Mouse (Mus musculus) heart, embryonic 12.5 days (tissue): ENCODE results near the gene Syne1. TPM values are rescaled to one million over a fixed set of nuclear protein-coding genes. Genes with fewer than 3 reads are reported as not detected.
A peak's percentile ranks its signal among the peaks of the same experiment; 100 is the strongest.

Source experiments
- ATAC-seq: fragments of 200-750 bp; cut with Nextera tagmentation; 2 replicates; pipeline ENCODE4 v1.8.0; 2017; ENCODE audit warnings: moderate TSS enrichment, moderate library complexity; ENCODE audit not compliant: insufficient number of reproducible peaks, low FRiP score
- H3K27ac ChIP-seq: fragments of 300-500 bp; sonication (generic); 2 replicates; pipeline ENCODE4 v1.5.1; 2016; ENCODE audit warnings: mild to moderate bottlenecking, moderate library complexity; ENCODE audit not compliant: poor library complexity, severe bottlenecking
- H3K27me3 ChIP-seq: fragments of 300-500 bp; sonication (generic); replicated peaks from 2 replicates; pipeline ENCODE4 v1.6.1; 2016; ENCODE audit warnings: mild to moderate bottlenecking, moderate library complexity
- H3K36me3 ChIP-seq: fragments of 300-500 bp; sonication (generic); 2 replicates; pipeline ENCODE4 v1.6.1; 2016; ENCODE audit warnings: mild to moderate bottlenecking, moderate library complexity
- H3K4me1 ChIP-seq: fragments of 300-500 bp; sonication (generic); replicated peaks from 2 replicates; pipeline ENCODE4 v1.6.1; 2016; ENCODE audit warnings: mild to moderate bottlenecking
- H3K4me2 ChIP-seq: fragments of 300-500 bp; sonication (generic); 2 replicates; pipeline ENCODE4 v1.6.1; 2016; ENCODE audit warnings: mild to moderate bottlenecking, moderate library complexity
- H3K4me3 ChIP-seq: fragments of 300-500 bp; sonication (generic); 2 replicates; pipeline ENCODE4 v1.5.1; 2016; ENCODE audit warnings: mild to moderate bottlenecking
- H3K9ac ChIP-seq: fragments of 300-500 bp; sonication (generic); 2 replicates; pipeline ENCODE4 v1.6.1; 2016; ENCODE audit warnings: mild to moderate bottlenecking, moderate library complexity
- H3K9me3 ChIP-seq: fragments of 300-500 bp; sonication (generic); replicated peaks from 2 replicates; pipeline ENCODE4 v1.6.1; 2016; ENCODE audit warnings: mild to moderate bottlenecking, moderate library complexity
- WGBS: fragments of 180-500 bp; shearing (Covaris S2); methylation state at CpG from one replicate; pipeline ENCODE4 v1.1.7; 2016; 5-methylcytosine and 5-hydroxymethylcytosine counted together
- polyA plus RNA-seq: library from polyadenylated mRNA; unstranded; fragments of >200 nt; fragmentation: Nextera tagmentation; extraction: Ambion mirVana; gene quantifications from 2 replicates; pipeline ENCODE4 v1.2.1, GENCODE M21; 2016

Gene Syne1
- polyA plus RNA-seq, 1 experiment from 2014 or later: 18.0 TPM

DNA sequence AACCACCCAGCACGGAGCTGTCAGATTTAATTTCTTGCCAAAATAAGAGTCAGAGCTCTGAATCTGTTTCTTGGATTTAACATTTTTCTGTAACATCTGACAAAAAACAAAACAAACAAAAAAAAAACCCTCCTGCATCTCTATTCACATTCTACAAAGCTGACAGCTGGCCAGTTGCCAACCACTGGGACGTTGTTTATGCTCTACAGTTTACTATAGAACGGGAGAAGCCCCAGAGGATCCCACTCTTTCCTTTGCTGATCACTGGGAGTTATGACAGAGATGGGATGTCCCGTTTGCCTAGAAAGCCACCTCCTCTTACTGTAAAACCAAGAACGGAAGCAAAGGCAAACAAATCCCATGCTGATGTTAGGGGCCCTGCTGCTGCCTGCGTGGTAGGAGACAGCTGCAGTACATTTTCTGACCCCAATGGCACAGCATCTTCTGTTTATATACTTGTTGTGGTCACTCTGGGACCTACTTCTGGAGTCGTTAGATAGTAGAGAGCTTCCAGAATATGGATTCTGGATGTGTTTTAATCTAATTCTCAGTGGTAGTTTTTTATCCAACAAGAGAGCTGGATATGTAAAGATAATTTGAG lies 255.9 kb downstream of the Syne1 start:
- no peak overlapping the region for H3K4me3 ChIP-seq
- ATAC-seq: no peak
- no peaks in the 10 kb centered on the region for H3K27me3 ChIP-seq
- H3K36me3 ChIP-seq: no peaks in the 10 kb centered on the region
- H3K4me1 ChIP-seq: peaks cover 28% of the 10 kb centered on the region
- H3K4me2 ChIP-seq: no peak overlapping the region
- H3K27ac ChIP-seq: no peak overlapping the region
- H3K9me3 ChIP-seq: no peaks in the 10 kb centered on the region
- no peak overlapping the region for H3K9ac ChIP-seq
- 43% methylated on average over 7 of the region's 7 CpGs for WGBS

DNA sequence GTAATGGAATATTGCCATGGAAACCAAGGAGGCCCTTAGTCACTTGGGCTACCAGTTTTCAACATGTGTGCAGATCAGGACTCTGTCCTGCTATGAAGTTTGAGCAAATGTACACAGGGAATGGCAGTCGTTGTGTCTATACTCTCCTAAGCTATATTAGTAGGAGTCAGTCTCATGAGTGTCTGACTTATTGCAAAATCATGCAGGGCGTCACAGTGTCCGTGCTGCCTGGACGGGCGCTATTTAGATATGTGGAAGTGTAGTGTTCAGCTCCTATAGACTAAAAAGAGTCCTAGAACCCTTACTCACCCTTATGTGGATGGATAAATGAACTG lies 261.7 kb downstream of the Syne1 start:
- peak; percentile 51 for ATAC-seq
- Histone ChIP-seq H3K4me2 (peak overlapping the region; percentile 69), H3K9ac (peak overlapping the region; percentile 64)

DNA sequence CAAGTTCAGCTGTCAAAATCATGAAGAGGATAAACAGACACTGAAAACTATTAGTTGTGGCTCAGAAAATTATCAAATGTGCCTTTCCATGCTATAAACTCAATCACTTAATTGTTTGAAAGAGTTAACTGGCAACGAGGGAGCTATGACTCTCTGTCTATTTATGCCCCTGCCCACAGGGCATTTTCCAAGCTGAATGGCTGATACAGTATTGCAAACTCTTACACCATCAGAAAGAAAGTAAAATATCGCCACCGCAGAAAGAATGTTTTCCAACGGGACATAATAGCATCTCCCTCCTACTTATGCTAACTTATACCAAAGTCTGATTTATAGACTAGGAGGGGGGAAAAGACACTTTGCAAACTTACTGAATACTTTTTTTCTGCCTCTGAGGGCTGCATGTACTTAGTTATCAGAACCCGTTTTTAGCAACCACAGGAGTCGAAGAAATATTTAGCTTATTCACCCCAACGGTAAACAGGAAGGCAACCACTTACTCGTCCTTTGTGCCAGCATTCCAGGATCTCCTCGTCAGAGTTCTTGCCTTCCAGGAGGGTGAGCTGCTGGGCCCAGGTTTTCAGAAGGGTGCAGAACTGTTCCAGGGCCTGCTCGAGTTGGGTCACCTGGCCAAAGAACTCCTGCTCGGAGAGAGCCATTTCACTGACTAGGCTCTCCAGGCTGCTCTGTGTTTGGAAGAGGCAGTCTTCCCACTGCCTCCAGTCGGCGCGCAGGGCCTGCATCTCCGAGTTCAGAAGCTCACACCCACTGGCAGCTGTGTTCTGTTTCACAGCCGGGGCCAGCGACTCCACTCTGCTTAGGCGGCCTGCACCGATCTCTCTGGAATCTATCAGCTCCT lies 262.3 kb downstream of the Syne1 start:
- WGBS: 18% methylated on average over 19 of the region's 19 CpGs
- peak overlapping the region; percentile 93 for H3K27ac ChIP-seq
- peaks cover 6% of the 10 kb centered on the region for H3K4me1 ChIP-seq
- H3K9ac ChIP-seq: peak overlapping the region; percentile 64
- no peaks in the 10 kb centered on the region for H3K36me3 ChIP-seq
- peak overlapping the region; percentile 48 for H3K4me3 ChIP-seq
- peak; percentile 84 for ATAC-seq
- H3K27me3 ChIP-seq: no peaks in the 10 kb centered on the region
- H3K9me3 ChIP-seq: no peaks in the 10 kb centered on the region
- peak overlapping the region; percentile 69 for H3K4me2 ChIP-seq

More for the DNA sequence above, 261.7 kb downstream of the Syne1 start:
- no peaks in the 10 kb centered on the region for H3K9me3 ChIP-seq
- WGBS: 49% methylated on average over 5 of the region's 5 CpGs
- no peaks in the 10 kb centered on the region for H3K36me3 ChIP-seq
- H3K27ac ChIP-seq: peak overlapping the region; percentile 93
- peaks cover 6% of the 10 kb centered on the region for H3K4me1 ChIP-seq
- no peaks in the 10 kb centered on the region for H3K27me3 ChIP-seq
- H3K4me3 ChIP-seq: peak overlapping the region; percentile 48

DNA sequence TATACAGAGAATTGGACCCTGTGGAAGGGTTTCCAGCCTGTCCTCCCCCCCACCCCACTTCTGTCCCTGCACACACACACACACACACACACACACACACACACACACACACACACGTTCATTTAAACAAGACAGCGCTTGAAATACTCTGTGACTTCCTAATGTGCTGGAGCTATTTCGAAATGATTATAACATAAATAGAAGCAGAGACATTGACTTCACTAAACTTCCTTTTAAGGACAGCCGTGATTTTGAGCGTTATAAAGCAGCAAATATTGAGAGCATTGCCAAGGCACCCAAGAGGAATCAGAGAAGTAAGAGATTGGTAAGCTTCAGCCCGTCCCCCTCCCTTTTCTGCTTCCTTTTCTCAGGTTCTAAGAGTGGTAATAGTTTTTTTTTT lies 263.0 kb downstream of the Syne1 start:
- Histone ChIP-seq H3K4me3 (peak overlapping the region; percentile 48), H3K27me3 (no peaks in the 10 kb centered on the region), H3K9ac (peak overlapping the region; percentile 48; the same call in 1 of the 2 replicates), H3K9me3 (no peaks in the 10 kb centered on the region), H3K36me3 (no peaks in the 10 kb centered on the region), H3K27ac (peak overlapping the region; percentile 64; the same call in 1 of the 2 replicates), H3K4me2 (peak overlapping the region; percentile 69), H3K4me1 (peaks cover 6% of the 10 kb centered on the region)
- no peak for ATAC-seq
- WGBS: 37% methylated on average over 6 of the region's 6 CpGs

DNA sequence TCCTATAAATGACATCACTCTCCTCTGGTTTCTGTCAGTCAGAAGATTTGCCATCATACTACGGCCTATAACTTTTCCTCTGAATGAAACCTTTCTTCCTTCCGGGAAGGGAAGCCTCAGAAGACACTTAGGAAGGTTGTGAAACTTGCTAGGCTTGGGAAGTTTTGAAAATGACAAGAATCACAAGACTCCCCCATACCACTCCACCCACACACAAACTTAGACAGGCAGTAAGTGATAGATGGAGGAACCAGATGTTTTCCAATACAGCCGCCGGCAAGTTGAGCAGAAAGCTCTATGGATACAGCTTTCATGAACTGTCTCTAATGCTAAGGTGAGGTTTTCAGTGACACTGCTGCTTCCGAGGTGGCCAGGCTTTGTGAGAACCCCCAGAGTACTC lies 275.5 kb downstream of the Syne1 start:
- no peak for ATAC-seq
- 76% methylated on average over 5 of the region's 5 CpGs for WGBS
- Histone ChIP-seq H3K9me3 (no peaks in the 10 kb centered on the region), H3K9ac (no peak overlapping the region), H3K27ac (no peak overlapping the region), H3K4me2 (no peak overlapping the region), H3K4me1 (no peaks in the 10 kb centered on the region), H3K36me3 (peaks cover 11% of the 10 kb centered on the region), H3K27me3 (no peaks in the 10 kb centered on the region), H3K4me3 (no peak overlapping the region)

DNA sequence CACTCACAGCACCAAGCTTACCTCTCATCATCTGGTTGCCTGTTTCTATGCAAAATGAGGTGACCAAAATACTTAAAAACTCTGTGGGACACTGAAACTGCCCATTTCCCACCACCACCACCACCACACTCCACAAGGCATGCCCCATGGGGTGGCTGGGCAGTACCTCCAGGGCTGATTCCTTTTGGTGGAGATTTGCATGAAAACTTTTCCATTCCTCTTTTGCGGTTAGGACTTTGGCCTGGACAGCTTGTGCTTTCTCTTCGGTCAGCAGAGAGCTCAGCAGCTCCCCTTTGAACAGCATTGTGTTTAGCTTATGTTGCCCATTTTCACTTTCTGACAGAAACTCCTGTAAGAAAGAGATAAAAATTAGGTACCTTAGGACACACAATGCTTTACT lies 280.6 kb downstream of the Syne1 start:
- no peak for ATAC-seq
- no peaks in the 10 kb centered on the region for H3K4me1 ChIP-seq
- H3K27ac ChIP-seq: no peak overlapping the region
- WGBS: 73% methylated on average over 2 of the region's 2 CpGs
- no peaks in the 10 kb centered on the region for H3K27me3 ChIP-seq
- H3K36me3 ChIP-seq: peaks cover 26% of the 10 kb centered on the region
- no peaks in the 10 kb centered on the region for H3K9me3 ChIP-seq
- no peak overlapping the region for H3K4me2 ChIP-seq
- no peak overlapping the region for H3K9ac ChIP-seq
- no peak overlapping the region for H3K4me3 ChIP-seq

DNA sequence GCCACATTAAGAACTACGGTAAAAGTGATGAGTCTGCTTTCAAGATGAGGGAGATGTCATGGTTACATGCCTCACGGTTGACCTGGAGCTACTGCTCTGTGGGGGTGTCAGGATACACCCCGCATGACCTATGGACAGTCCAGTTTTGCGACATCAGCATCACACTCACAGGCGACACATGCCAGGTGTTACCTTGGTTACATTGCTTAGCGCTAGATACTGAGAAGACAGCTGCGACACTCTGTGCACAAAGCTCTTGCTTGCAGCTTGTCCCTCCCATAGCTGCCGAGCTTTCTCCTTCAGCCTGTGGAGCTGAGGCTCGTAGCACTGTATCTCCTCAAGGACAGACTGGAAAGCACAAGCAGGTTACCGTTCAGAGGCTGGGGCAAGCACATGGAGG lies 286.9 kb downstream of the Syne1 start:
- Histone ChIP-seq H3K9me3 (no peaks in the 10 kb centered on the region), H3K9ac (no peak overlapping the region), H3K4me3 (no peak overlapping the region), H3K36me3 (peaks cover 37% of the 10 kb centered on the region), H3K4me1 (no peaks in the 10 kb centered on the region), H3K27ac (no peak overlapping the region), H3K4me2 (no peak overlapping the region), H3K27me3 (no peaks in the 10 kb centered on the region)
- 64% methylated on average over 10 of the region's 10 CpGs for WGBS
- ATAC-seq: no peak

DNA sequence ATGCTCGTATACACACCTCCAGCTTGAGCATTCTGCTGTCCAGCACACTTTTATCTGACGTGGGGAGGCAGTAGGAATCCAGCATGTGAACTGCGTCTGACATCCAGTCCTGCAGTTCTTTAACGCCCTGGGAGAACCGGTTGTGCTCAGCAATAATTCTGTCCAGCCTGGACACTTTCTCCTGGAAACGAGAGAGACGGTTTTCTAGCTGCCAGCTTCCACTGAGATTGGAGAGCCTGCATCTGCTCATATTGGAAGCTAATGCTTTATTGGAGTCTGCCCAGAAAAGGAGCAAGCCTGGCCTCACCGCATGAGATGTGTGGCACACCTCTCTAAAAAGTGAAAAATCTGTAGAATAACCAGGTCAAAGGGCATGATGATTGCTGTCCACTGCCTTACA lies 288.6 kb downstream of the Syne1 start:
- Histone ChIP-seq H3K4me3 (no peak overlapping the region), H3K4me1 (no peaks in the 10 kb centered on the region), H3K27me3 (no peaks in the 10 kb centered on the region), H3K9me3 (peaks cover 6% of the 10 kb centered on the region; the same call in 1 of the 2 replicates), H3K4me2 (no peak overlapping the region), H3K9ac (no peak overlapping the region), H3K36me3 (peaks cover 48% of the 10 kb centered on the region), H3K27ac (no peak overlapping the region)
- ATAC-seq: no peak
- 59% methylated on average over 8 of the region's 8 CpGs for WGBS

DNA sequence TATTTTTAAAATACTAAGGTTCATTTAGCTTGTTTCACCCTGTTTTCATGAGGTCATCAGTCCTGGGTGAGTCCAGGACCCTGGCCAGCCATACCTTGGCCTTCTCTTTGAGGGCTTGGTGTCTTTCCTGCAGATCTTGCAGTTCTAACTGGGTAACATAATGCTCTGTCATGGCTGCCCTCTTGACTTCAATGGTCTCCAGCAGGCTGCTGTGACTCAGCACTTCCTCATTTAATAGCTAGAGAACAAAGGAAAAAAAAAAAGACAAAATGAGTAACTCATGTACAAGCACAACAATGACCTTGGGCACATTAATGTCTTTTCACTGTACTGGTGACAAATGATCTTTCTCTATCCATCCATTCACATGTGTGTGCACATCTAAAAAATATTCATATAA lies 294.6 kb downstream of the Syne1 start:
- Histone ChIP-seq H3K27ac (no peak overlapping the region), H3K27me3 (no peaks in the 10 kb centered on the region), H3K9me3 (peaks cover 12% of the 10 kb centered on the region; the same call in 1 of the 2 replicates), H3K4me2 (no peak overlapping the region), H3K4me3 (no peak overlapping the region), H3K4me1 (peaks cover 11% of the 10 kb centered on the region), H3K9ac (no peak overlapping the region), H3K36me3 (peaks cover 59% of the 10 kb centered on the region)
- no peak for ATAC-seq

DNA sequence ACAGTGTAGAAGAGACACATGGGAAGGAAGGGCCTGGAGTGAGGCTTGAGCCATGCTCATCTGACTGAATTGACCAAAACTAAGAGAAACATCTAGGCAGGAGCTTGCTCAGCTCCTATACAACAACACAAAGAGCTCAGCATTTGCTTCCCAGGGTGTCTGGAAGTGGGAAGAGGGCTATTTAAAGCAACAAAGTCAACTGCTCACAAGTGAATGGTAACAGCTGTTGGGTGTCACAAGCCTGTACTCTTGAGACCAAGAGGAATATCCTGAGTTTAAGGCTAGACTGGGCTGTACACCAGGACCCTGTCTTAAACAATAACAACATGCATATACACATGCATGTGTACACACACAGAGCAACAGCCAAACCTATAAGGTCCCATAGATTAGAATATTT lies 297.5 kb downstream of the Syne1 start:
- Histone ChIP-seq H3K9me3 (peaks cover 12% of the 10 kb centered on the region; the same call in 1 of the 2 replicates), H3K4me1 (peaks cover 11% of the 10 kb centered on the region), H3K27ac (peak overlapping the region; percentile 67), H3K9ac (no peak overlapping the region), H3K4me2 (no peak overlapping the region), H3K4me3 (no peak overlapping the region), H3K27me3 (no peaks in the 10 kb centered on the region), H3K36me3 (peaks cover 58% of the 10 kb centered on the region)
- no peak for ATAC-seq

DNA sequence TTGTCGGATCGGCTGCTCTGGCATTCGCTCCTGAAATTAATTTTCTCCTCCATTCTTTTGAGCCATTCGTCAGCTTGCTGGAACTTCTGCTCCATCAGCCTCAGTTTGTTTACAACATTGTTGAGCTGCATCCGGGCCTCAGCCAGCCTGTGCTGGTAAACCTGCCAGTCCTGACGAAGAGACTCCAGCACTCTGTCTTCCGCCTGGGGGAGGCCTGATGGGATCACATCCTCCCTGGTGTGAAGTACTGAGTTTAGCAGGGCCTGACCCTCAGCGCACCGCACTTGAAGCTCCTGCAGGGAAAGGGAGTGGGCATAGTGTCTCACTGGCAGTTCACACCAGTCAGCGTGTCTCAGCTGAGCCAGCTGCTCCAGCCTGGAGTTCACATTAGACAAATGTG lies 300.6 kb downstream of the Syne1 start:
- H3K27ac ChIP-seq: no peak overlapping the region
- H3K4me3 ChIP-seq: no peak overlapping the region
- no peak overlapping the region for H3K4me2 ChIP-seq
- H3K27me3 ChIP-seq: no peaks in the 10 kb centered on the region
- WGBS: 63% methylated on average over 10 of the region's 10 CpGs
- no peak overlapping the region for H3K9ac ChIP-seq
- H3K36me3 ChIP-seq: peaks cover 57% of the 10 kb centered on the region
- H3K4me1 ChIP-seq: peaks cover 11% of the 10 kb centered on the region
- H3K9me3 ChIP-seq: no peaks in the 10 kb centered on the region
- ATAC-seq: no peak
